Mouse (Mus musculus) urinary bladder, postnatal 4 days (tissue): ENCODE results near the gene Tpk1.
A peak's percentile ranks its signal among the peaks of the same experiment; 100 is the strongest.

Experiments
- DNase-seq, 2 experiments: peaks; one replicate each; pipeline ENCODE4 v3.0.0; 2021 to 2022; ENCODE audit warnings: low spot score in 2 of 2

Tpk1 gene

GRCm38 (mm10) chr6:43665677-43666546, at the start of gene Tpk1:
TSS of gene Tpk1 (minus strand) at chr6:43666278.
- DNase-seq: peak; percentile 88 to 90

- DNase-seq: no peak
Measured at GRCm38 (mm10) chr6:43702810-43703614, 36.9 kb upstream of the Tpk1 start.

- DNase-seq: no peak
Measured at GRCm38 (mm10) chr6:43691863-43692262, 25.8 kb upstream of the Tpk1 start.

- DNase-seq: no peak
Measured at GRCm38 (mm10) chr6:43685985-43686384, 19.9 kb upstream of the Tpk1 start.

- DNase-seq: no peak
Measured at GRCm38 (mm10) chr6:43682535-43682934, 16.5 kb upstream of the Tpk1 start.

- no peak for DNase-seq
Measured at GRCm38 (mm10) chr6:43678689-43679212, 12.7 kb upstream of the Tpk1 start.

- no peak for DNase-seq
Measured at GRCm38 (mm10) chr6:43677566-43677965, 11.5 kb upstream of the Tpk1 start.

GRCm38 (mm10) chr6:43676139-43676538, 10.1 kb upstream of the Tpk1 start:
- DNase-seq: no peak

GRCm38 (mm10) chr6:43674986-43675760, 9.1 kb upstream of the Tpk1 start:
- no peak for DNase-seq

- DNase-seq: no peak
Measured at GRCm38 (mm10) chr6:43670939-43671338, 4.9 kb upstream of the Tpk1 start.

GRCm38 (mm10) chr6:43667681-43668080, 1.6 kb upstream of the Tpk1 start:
- no peak for DNase-seq

- DNase-seq: no peak
Measured at GRCm38 (mm10) chr6:43666611-43667400, 728 bp upstream of the Tpk1 start.

- DNase-seq: no peak
Measured at GRCm38 (mm10) chr6:43661822-43662221, 4.3 kb downstream of the Tpk1 start.

GRCm38 (mm10) chr6:43658290-43658689, 7.8 kb downstream of the Tpk1 start:
- no peak for DNase-seq

- DNase-seq: no peak
Measured at GRCm38 (mm10) chr6:43657845-43658244, 8.2 kb downstream of the Tpk1 start.

GRCm38 (mm10) chr6:43654876-43655456, 11.1 kb downstream of the Tpk1 start:
- DNase-seq: no peak

- no peak for DNase-seq
Measured at GRCm38 (mm10) chr6:43649516-43649915, 16.6 kb downstream of the Tpk1 start.

- DNase-seq: no peak
Measured at GRCm38 (mm10) chr6:43645674-43646073, 20.4 kb downstream of the Tpk1 start.

GRCm38 (mm10) chr6:43645105-43645504, 21.0 kb downstream of the Tpk1 start:
- DNase-seq: no peak

GRCm38 (mm10) chr6:43643718-43644117, 22.4 kb downstream of the Tpk1 start:
- DNase-seq: no peak

GRCm38 (mm10) chr6:43642375-43642774, 23.7 kb downstream of the Tpk1 start:
- DNase-seq: no peak
